9 mouse cellular contexts compared by ENCODE assay signal in genomic region chr16:20672965-20673705, GRCm38 (mm10). TPM values are rescaled to one million over a fixed set of nuclear protein-coding genes. Genes with fewer than 3 reads are reported as not detected.
DNase-seq lines count a peak whose midpoint lies in the region; ATAC-seq and TF ChIP-seq lines count a peak whose summit lies in the region.
"Had no signal": no experiment of that assay in that cellular context is flagged by ENCODE, and none has a peak within 500 bp of the region (broad histone marks: within the 10 kb centered on the region; RNA-seq: fewer than 3 reads in every experiment).

No protein-coding gene starts in this region.

- peaks cover 22% of the 10 kb centered on the region for H3K36me3 ChIP-seq in heart, adult 2 months (ENCODE audit: control insufficient read depth, insufficient read depth, low read length)
- H3K36me3 ChIP-seq in liver, embryonic 16.5 days (ENCODE audit: control insufficient read depth, insufficient read depth): peaks cover 26% of the 10 kb centered on the region
- H3K36me3 ChIP-seq in neural tube, embryonic 15.5 days: peaks cover 34% of the 10 kb centered on the region

- H3K9me3 ChIP-seq in liver, embryonic 16.5 days (replicated peaks; ENCODE audit: control insufficient read depth, low read length): no peaks in the 10 kb centered on the region
- no peaks in the 10 kb centered on the region for H3K9me3 ChIP-seq in neural tube, embryonic 15.5 days (replicated peaks)

- CTCF ChIA-PET in Patski (lab: Charles Lee): no interaction called here

- DNase-seq in 3T3-L1 (ENCODE audit: low read depth, low spot score): peak; percentile 52
- DNase-seq in Patski (ENCODE audit: low read depth, low spot score): no peak
- peak; percentile 42 for DNase-seq in embryo, embryonic 11 days
- DNase-seq in heart, adult 2 months: peak; percentile 81 to 83
- peak; percentile 45 for DNase-seq in kidney, adult 11 months
- peak; percentile 77 for DNase-seq in thymus, postnatal 4 days

- TF ChIP-seq CTCF in Patski (IDR thresholded peaks at IDR 0.05): no peak
- no peak for TF ChIP-seq CTCF in heart, adult 2 months (IDR thresholded peaks at IDR 0.05)

- peak; percentile 63 for ATAC-seq in Patski
- ATAC-seq in liver, embryonic 16.5 days (ENCODE audit: low read depth): peak; percentile 63
- ATAC-seq in neural tube, embryonic 15.5 days (ENCODE audit: low FRiP score): peak; percentile 84

- WGBS in heart, adult 2 months: 1% methylated on average over 48 of the region's 78 CpGs
- WGBS in liver, embryonic 16.5 days (ENCODE audit: insufficient replicate concordance): 0% methylated on average over 58 of the region's 78 CpGs
- 1% methylated on average over 51 of the region's 78 CpGs for WGBS in neural tube, embryonic 15.5 days

- no peaks in the 10 kb centered on the region for H3K27me3 ChIP-seq in Patski
- H3K27me3 ChIP-seq in heart, adult 2 months (ENCODE audit: control insufficient read depth, insufficient read depth, low read length): no peaks in the 10 kb centered on the region
- no peaks in the 10 kb centered on the region for H3K27me3 ChIP-seq in liver, embryonic 16.5 days (ENCODE audit: control insufficient read depth, insufficient read depth, low read depth, low read length)
- H3K27me3 ChIP-seq in neural tube, embryonic 15.5 days (replicated peaks): no peaks in the 10 kb centered on the region

- peak overlapping the region; percentile 94 for H3K9ac ChIP-seq in heart, adult 2 months (ENCODE audit: low read depth, low read length)
- peak overlapping the region; percentile 92 for H3K9ac ChIP-seq in liver, embryonic 16.5 days (ENCODE audit: low read depth, low read length)
- H3K9ac ChIP-seq in neural tube, embryonic 15.5 days (replicated peaks): peak overlapping the region; percentile 89

- POLR2A ChIA-PET in Patski (lab: Charles Lee): interaction anchor here (0.9 to 1.4 kb wide), 3 partner anchors 13 to 135 kb away, joined by 3 to 4 read pairs (median 4); no protein-coding TSS in a partner anchor

- peaks cover 12% of the 10 kb centered on the region for H3K4me1 ChIP-seq in heart, adult 2 months (ENCODE audit: control insufficient read depth, insufficient read depth, low read length)
- H3K4me1 ChIP-seq in liver, embryonic 16.5 days (ENCODE audit: control insufficient read depth, low read depth, low read length): peaks cover 42% of the 10 kb centered on the region
- peaks cover 26% of the 10 kb centered on the region for H3K4me1 ChIP-seq in neural tube, embryonic 15.5 days

- no peak for TF ChIP-seq EP300 in heart, adult 2 months (IDR thresholded peaks at IDR 0.05; ENCODE audit: insufficient read depth, low read depth, low read length)

- H3K79me2 ChIP-seq in heart, adult 2 months (replicated peaks; ENCODE audit: control insufficient read depth, insufficient read depth, low read length): peaks cover 12% of the 10 kb centered on the region

- intact Hi-C loops in heart, adult 2 months (cut with DNase I): loop anchor here (1.0 to 5.0 kb wide), 3 partner anchors 22 to 136 kb away; partner anchors contain the start of genes Ap2m1, Clcn2, Polr2h and Psmd2

- no peak for TF ChIP-seq POLR2A in heart, adult 2 months (IDR thresholded peaks at IDR 0.05; ENCODE audit: insufficient read depth, low read depth, low read length)

- H3K4me3 ChIP-seq in heart, adult 2 months: peak overlapping the region; percentile 84
- peak overlapping the region; percentile 93 for H3K4me3 ChIP-seq in liver, embryonic 16.5 days (ENCODE audit: low read depth, low read length)
- peak overlapping the region; percentile 94 for H3K4me3 ChIP-seq in neural tube, embryonic 15.5 days (replicated peaks)

- peak overlapping the region; percentile 85 for H3K4me2 ChIP-seq in liver, embryonic 16.5 days (ENCODE audit: low read depth, low read length)
- peak overlapping the region; percentile 97 for H3K4me2 ChIP-seq in neural tube, embryonic 15.5 days

- in situ Hi-C loops in Patski (cut with MboI; ENCODE audit: low pct_unique_long_range_greater_than_20kb): no loop called here

- H3K27ac ChIP-seq in heart, adult 2 months: peak overlapping the region; percentile 82
- H3K27ac ChIP-seq in liver, embryonic 16.5 days (ENCODE audit: low read length): peak overlapping the region; percentile 92
- peak overlapping the region; percentile 87 for H3K27ac ChIP-seq in neural tube, embryonic 15.5 days (replicated peaks)

RNA-seq across cellular contexts. Expression of gene Eif4g1, which starts 5.0 kb away (rescaled TPM):
- polyA plus RNA-seq in Patski (2021): 336 TPM
- 100 to 1,000 TPM; 344 to 420 TPM for total RNA-seq in heart, adult 2 months (2021)
- 343 and 423 TPM in 2 replicates for polyA plus RNA-seq in heart, adult 2 months (2012; rRNA removed)
- polyA plus RNA-seq in liver, embryonic 16.5 days (2015; fragmentation: Nextera tagmentation; extraction: Ambion mirVana): 80.9 and 89.4 TPM in 2 replicates
- 130 and 142 TPM in 2 replicates for polyA plus RNA-seq in neural tube, embryonic 15.5 days (2015; fragmentation: Nextera tagmentation; extraction: Ambion mirVana)

RNA-seq across cellular contexts. Expression of gene Fam131a, which starts 19.9 kb away (rescaled TPM):
- 0.69 TPM for polyA plus RNA-seq in Patski (2021)
- total RNA-seq in heart, adult 2 months (2021): 10 to 100 TPM; 22.2 to 24.6 TPM
- 31.3 and 40.5 TPM in 2 replicates for polyA plus RNA-seq in heart, adult 2 months (2012; rRNA removed)
- 1.4 and 2.3 TPM in 2 replicates for polyA plus RNA-seq in liver, embryonic 16.5 days (2015; fragmentation: Nextera tagmentation; extraction: Ambion mirVana)
- polyA plus RNA-seq in neural tube, embryonic 15.5 days (2015; fragmentation: Nextera tagmentation; extraction: Ambion mirVana): 42.2 and 48.6 TPM in 2 replicates
- total RNA-seq: neutrophil, adult 5-6 weeks had no signal

RNA-seq across cellular contexts. Expression of gene Psmd2, which starts 21.7 kb away (rescaled TPM):
- polyA plus RNA-seq in Patski (2021): 289 TPM
- 100 to 1,000 TPM; 180 to 212 TPM for total RNA-seq in heart, adult 2 months (2021)
- 96.9 and 178 TPM in 2 replicates for polyA plus RNA-seq in heart, adult 2 months (2012; rRNA removed)
- 159 and 170 TPM in 2 replicates for polyA plus RNA-seq in liver, embryonic 16.5 days (2015; fragmentation: Nextera tagmentation; extraction: Ambion mirVana)
- polyA plus RNA-seq in neural tube, embryonic 15.5 days (2015; fragmentation: Nextera tagmentation; extraction: Ambion mirVana): 340 and 342 TPM in 2 replicates

RNA-seq across cellular contexts. Expression of gene Ece2, which starts 43.5 kb away (rescaled TPM):
- 0.12 TPM for polyA plus RNA-seq in Patski (2021)
- under 1 TPM; 0.42 to 0.66 TPM for total RNA-seq in heart, adult 2 months (2021)
- 0.68 and 0.97 TPM in 2 replicates for polyA plus RNA-seq in heart, adult 2 months (2012; rRNA removed)
- 0.09 and 0.15 TPM in 2 replicates for polyA plus RNA-seq in liver, embryonic 16.5 days (2015; fragmentation: Nextera tagmentation; extraction: Ambion mirVana)
- 17.6 and 20.4 TPM in 2 replicates for polyA plus RNA-seq in neural tube, embryonic 15.5 days (2015; fragmentation: Nextera tagmentation; extraction: Ambion mirVana)
- total RNA-seq: neutrophil, adult 5-6 weeks had no signal

RNA-seq across cellular contexts. Expression of gene Polr2h, which starts 44.3 kb away (rescaled TPM):
- polyA plus RNA-seq in Patski (2021): 38.4 TPM
- total RNA-seq in heart, adult 2 months (2021): 1 to 10 TPM; 9.0 TPM
- polyA plus RNA-seq in heart, adult 2 months (2012; rRNA removed): 11.8 and 12.6 TPM in 2 replicates
- 27.7 and 31.6 TPM in 2 replicates for polyA plus RNA-seq in liver, embryonic 16.5 days (2015; fragmentation: Nextera tagmentation; extraction: Ambion mirVana)
- 90.9 and 95.4 TPM in 2 replicates for polyA plus RNA-seq in neural tube, embryonic 15.5 days (2015; fragmentation: Nextera tagmentation; extraction: Ambion mirVana)
